Mouse (Mus musculus): ENCODE results near the gene Rfk.

GRCm38 (mm10) chr19:17396802-17397201 lies 3.0 kb downstream of the Rfk start:
- TF ChIP-seq POLR2A (IDR thresholded peaks at IDR 0.05; ENCODE audit: low read depth, low read length) (no peak), CTCF (IDR thresholded peaks at IDR 0.05; ENCODE audit: extremely low read depth, insufficient read length, insufficient replicate concordance, low read depth, low read length) (no peak)

All from small intestine, adult 2 months (tissue).